Mouse (Mus musculus) spleen, adult 2 months (tissue): Measurements from ENCODE around the gene Vill.

Experiments used
- CTCF ChIP-seq: fragments of 200-500 bp; IDR thresholded peaks from 2 replicates; pipeline ENCODE4 v1.5.1; 2011; ENCODE audit warnings: mild to moderate bottlenecking, inconsistent platforms; ENCODE audit not compliant: insufficient read depth, insufficient read length, insufficient replicate concordance; ENCODE audit errors: extremely low read depth
- POLR2A ChIP-seq: fragments of 200-500 bp; IDR thresholded peaks from 2 replicates; pipeline ENCODE4 v1.6.1; 2011; ENCODE audit warnings: low read depth, low read length, inconsistent platforms

DNA sequence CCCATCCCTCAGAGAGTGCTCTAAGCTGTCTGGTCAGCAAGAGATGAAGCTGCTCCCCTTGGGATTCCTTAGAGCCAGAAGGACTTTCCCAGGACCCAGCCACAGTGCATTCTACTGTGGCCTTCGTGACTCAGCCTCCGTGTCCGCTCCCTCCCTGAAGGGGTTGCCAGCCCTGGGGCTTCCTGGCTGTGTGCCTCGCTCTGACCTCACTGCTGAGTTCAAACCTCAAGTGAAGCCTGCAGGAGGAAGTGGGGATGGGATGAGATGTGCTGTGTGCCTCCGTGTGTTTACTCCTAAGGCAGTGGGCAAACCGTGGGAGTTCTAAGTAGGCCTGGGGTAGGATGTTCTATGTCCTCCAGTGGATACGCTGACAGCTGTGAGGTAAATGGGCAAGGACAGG is 16.7 kb upstream of the Vill start:
- no peak for TF ChIP-seq CTCF
- no peak for TF ChIP-seq POLR2A
